Mouse (Mus musculus): ENCODE measurements around the gene Mb21d2. TPM values are rescaled to one million over a fixed set of nuclear protein-coding genes. Genes with fewer than 3 reads are reported as not detected.
A peak's percentile ranks its signal among the peaks of the same experiment; 100 is the strongest.

The Mb21d2 gene
- polyA plus RNA-seq (2012; ENCODE audit: insufficient read depth, low replicate concordance) = not detected in 2 replicates

DNA sequence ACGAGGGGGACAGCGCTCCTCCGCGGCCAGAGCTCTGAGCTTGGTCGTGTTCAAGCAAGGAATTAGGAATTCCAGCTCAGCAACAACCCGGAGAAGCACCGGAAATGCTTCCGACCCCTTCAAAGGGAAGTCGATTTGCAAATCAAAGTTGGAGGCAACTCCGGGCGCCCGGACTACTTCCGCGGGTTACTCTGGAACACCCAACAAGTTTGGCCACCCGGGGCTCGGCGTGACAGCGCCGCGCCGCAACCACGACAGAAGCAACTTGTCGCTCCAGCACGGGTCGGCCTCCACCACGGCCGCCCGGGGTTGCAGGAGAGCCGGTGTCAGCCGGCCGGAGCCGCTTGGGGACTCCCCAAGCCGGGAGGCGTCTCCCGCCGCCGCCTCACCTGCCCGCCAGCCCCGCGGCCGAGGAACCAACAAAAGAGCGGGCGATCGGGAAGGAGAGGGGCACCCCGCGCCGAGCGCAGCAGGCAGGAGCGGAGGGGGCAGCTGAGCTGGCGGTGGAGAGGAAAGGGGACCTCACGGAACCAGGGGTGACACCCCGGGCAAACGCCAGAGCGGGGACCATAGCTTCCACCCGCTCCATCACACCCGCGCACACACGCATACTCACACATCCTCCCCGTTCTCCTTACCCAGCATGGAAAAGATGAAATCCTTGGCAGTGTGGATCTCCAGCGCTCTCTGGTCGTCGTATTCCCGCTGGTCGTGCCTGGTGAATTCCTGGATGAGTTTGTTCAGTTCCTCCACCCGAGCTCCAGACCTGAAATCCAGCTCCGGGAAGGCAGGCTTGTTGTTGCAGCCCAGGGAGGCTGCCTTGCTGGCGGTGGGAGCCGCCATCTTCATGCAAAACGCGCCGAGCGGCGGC, at the start of gene Mb21d2:
Gene Mb21d2, minus strand, starts transcription at position 859 of the 871 bp plus-strand sequence.
- Histone ChIP-seq H3K36me3 (replicated peaks; ENCODE audit: low read length) (no peaks in the 10 kb centered on the region), H3K27me3 (replicated peaks) (peaks cover 61% of the 10 kb centered on the region), H3K4me3 (replicated peaks) (peak within 1 kb of the TSS; percentile 91), H3K9me3 (peaks cover 15% of the 10 kb centered on the region), H3K4me1 (peaks cover 16% of the 10 kb centered on the region)
- TF ChIP-seq GATA1 (IDR thresholded peaks at IDR 0.05; ENCODE audit: borderline replicate concordance, low read length) = no peak
- no peak for TF ChIP-seq FLI1 (IDR thresholded peaks at IDR 0.05; ENCODE audit: low read length)

DNA sequence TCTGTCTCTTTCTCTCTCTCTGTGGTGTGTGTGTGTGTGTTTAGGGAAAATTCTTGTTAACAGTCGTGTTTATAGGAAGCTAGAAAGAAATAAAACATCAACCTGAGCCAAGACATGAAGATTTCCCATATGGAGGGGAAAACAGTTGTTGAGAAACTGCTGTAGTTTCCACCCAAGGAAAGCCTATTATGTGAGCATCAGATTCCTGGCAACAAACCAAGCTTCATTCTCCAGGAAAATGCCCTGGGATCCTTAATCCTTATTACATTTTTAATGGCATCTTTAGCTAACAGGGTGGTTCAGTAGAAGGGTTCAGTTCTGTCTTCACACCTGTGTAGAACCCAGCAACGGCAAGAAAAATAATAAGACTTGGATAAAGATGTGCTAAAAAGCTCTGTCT, 36.8 kb upstream of the Mb21d2 start:
- H3K27me3 ChIP-seq (replicated peaks) = no peaks in the 10 kb centered on the region
- no peaks in the 10 kb centered on the region for H3K4me1 ChIP-seq
- no peak for TF ChIP-seq FLI1 (IDR thresholded peaks at IDR 0.05; ENCODE audit: low read length)
- TF ChIP-seq GATA1 (IDR thresholded peaks at IDR 0.05; ENCODE audit: borderline replicate concordance, low read length) = no peak
- H3K4me3 ChIP-seq (replicated peaks) = no peak overlapping the region
- H3K9me3 ChIP-seq = 0 out of 2 replicates have a peak, but pooled peaks cover 5% of the 10 kb centered on the region
- no peaks in the 10 kb centered on the region for H3K36me3 ChIP-seq (replicated peaks; ENCODE audit: low read length)

DNA sequence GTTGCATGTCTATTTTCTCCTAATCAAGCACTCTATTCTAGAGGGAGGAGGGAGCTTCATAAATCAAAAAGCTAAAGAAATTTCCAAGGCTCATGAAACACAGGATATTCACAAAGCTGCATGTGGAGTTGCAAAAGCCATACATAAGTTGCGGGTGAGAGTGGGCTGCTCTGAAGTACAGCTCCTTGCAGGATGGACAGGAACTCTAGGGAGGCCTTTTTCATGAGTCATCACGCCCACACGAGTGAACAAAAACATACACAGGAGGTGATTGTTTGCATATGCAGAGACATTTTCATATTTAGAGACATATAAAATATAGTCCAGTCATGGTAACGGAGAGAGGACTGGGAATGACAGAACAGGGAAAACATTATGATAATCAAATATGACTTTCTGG, 34.6 kb upstream of the Mb21d2 start:
- no peaks in the 10 kb centered on the region for H3K27me3 ChIP-seq (replicated peaks)
- TF ChIP-seq GATA1 (IDR thresholded peaks at IDR 0.05; ENCODE audit: borderline replicate concordance, low read length) (no peak), FLI1 (IDR thresholded peaks at IDR 0.05; ENCODE audit: low read length) (no peak)
- H3K36me3 ChIP-seq (replicated peaks; ENCODE audit: low read length) = no peaks in the 10 kb centered on the region
- H3K9me3 ChIP-seq = 0 out of 2 replicates have a peak, but pooled peaks cover 5% of the 10 kb centered on the region
- H3K4me3 ChIP-seq (replicated peaks) = no peak overlapping the region
- H3K4me1 ChIP-seq = no peaks in the 10 kb centered on the region

DNA sequence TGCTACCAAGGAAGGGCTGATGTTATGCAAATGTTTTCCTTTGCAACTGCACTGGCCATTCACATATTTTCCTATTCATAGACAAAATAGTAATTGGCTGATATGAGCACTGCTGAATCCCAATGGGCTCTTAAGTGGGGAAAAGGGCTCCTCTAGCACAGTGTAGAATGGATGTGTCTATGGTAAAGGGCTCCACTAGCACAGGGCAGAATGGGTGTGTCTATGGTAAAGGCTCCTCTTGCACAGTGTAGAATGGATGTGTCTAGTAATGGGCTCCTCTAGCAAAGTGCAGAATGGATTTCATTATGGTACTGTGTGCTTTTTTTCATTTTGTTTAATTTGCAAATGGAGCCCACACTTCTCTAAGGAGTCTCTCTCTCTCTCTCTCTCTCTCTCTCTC, 33.5 kb upstream of the Mb21d2 start:
- TF ChIP-seq GATA1 (IDR thresholded peaks at IDR 0.05; ENCODE audit: borderline replicate concordance, low read length) (no peak), FLI1 (IDR thresholded peaks at IDR 0.05; ENCODE audit: low read length) (no peak)
- Histone ChIP-seq H3K9me3 (peaks cover 8% of the 10 kb centered on the region), H3K4me3 (replicated peaks) (no peak overlapping the region), H3K36me3 (replicated peaks; ENCODE audit: low read length) (no peaks in the 10 kb centered on the region), H3K27me3 (replicated peaks) (no peaks in the 10 kb centered on the region), H3K4me1 (no peaks in the 10 kb centered on the region)

DNA sequence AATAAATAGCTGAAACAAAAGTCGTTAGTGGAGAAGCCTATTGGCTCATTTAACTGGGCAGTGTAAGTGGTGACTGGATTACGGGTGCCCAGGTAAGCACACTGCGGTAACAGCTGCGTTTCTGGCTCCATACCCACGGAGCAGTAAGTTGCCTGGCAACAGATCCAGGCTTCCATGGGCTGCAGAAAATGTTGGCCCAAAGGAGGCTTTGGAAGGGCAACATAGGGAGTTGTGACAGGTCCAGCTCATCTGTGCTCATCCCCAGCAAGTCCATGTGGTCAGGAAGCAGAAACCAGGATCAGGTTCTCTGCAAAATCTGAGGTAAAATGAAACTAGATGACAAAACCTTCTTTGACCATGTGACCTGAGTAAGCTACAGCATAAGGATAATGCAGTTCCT, 20.3 kb upstream of the Mb21d2 start:
- H3K4me1 ChIP-seq = no peaks in the 10 kb centered on the region
- no peak for TF ChIP-seq FLI1 (IDR thresholded peaks at IDR 0.05; ENCODE audit: low read length)
- no peak for TF ChIP-seq GATA1 (IDR thresholded peaks at IDR 0.05; ENCODE audit: borderline replicate concordance, low read length)
- peaks cover 14% of the 10 kb centered on the region for H3K9me3 ChIP-seq
- no peaks in the 10 kb centered on the region for H3K36me3 ChIP-seq (replicated peaks; ENCODE audit: low read length)
- H3K4me3 ChIP-seq (replicated peaks) = no peak overlapping the region
- no peaks in the 10 kb centered on the region for H3K27me3 ChIP-seq (replicated peaks)

DNA sequence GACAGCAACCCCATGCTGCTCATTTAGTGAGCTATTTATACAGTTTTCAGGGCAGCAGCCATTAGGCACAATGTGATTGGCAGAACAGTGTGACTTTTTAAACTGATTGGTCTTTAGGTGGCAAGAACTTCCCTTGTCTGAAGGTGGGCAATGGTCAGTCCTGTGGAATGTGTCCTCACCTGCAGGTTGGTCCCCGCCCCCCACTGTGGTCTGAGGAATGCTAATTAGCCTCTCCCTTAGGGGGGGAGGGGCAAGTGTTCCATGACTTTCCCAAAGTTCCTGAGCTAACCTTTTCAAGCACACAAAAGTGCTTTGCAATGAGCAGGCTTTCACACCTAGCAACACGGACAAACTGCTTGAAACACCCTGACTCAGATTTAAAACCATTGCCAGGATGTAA, 13.8 kb upstream of the Mb21d2 start:
- Histone ChIP-seq H3K9me3 (peaks cover 14% of the 10 kb centered on the region), H3K27me3 (replicated peaks) (no peaks in the 10 kb centered on the region), H3K4me1 (no peaks in the 10 kb centered on the region), H3K4me3 (replicated peaks) (no peak overlapping the region), H3K36me3 (replicated peaks; ENCODE audit: low read length) (no peaks in the 10 kb centered on the region)
- TF ChIP-seq FLI1 (IDR thresholded peaks at IDR 0.05; ENCODE audit: low read length) = no peak
- TF ChIP-seq GATA1 (IDR thresholded peaks at IDR 0.05; ENCODE audit: borderline replicate concordance, low read length) = no peak

DNA sequence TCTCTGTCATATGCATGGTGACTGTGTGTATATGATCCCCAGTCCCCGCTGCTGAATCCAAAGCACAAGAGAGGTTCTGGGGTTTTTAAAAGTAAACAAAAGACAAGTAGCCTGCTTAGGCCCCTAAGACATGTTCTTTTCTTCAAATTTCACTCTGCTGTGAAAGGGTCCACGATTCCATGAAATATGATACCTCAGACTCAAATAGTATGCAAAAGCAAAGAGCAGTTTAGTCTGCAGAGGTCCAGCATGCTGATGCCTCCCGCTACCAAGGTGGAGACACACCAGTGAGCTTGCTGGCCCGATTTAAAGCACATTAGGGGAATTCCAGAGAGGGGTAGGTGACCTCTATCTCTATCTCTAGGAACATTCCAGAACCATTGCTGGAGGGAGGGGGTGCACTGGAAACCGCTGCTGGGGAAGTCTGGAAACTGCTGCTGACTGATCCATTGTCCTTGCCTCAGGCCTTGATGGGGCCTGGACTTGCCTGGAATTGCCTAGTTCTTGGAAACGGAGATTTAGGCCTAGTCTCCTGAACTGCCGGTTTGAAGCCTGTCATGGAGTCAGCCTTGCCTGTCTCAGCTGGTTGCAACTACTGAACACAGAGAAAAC, 6.8 kb upstream of the Mb21d2 start:
- Histone ChIP-seq H3K36me3 (replicated peaks; ENCODE audit: low read length) (no peaks in the 10 kb centered on the region), H3K9me3 (peaks cover under 1% of the 10 kb centered on the region; the same call in 1 of the 2 replicates), H3K4me1 (no peaks in the 10 kb centered on the region), H3K4me3 (replicated peaks) (no peak overlapping the region), H3K27me3 (replicated peaks) (peaks cover 7% of the 10 kb centered on the region)
- TF ChIP-seq FLI1 (IDR thresholded peaks at IDR 0.05; ENCODE audit: low read length) (no peak), GATA1 (IDR thresholded peaks at IDR 0.05; ENCODE audit: borderline replicate concordance, low read length) (no peak)

DNA sequence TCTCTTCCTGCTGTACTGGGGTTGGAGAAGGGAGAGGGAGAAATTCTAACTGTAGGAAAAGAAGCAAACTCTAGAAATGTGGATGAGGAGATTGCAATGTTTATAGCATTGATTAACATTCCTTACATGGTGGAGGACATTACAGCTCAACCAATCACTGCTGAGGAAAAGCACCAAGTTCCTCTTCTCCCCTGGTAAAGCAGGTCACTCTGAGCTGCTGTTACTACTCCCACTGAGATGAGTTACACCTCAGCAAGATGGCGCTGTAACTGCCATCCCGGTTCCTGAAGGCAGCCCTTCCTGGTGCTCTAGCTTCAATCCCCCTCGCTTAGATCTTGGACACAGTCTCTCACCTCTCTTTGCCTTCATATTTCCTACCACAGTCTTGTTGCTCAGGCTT, 6.2 kb upstream of the Mb21d2 start:
- no peak overlapping the region for H3K4me3 ChIP-seq (replicated peaks)
- H3K36me3 ChIP-seq (replicated peaks; ENCODE audit: low read length) = no peaks in the 10 kb centered on the region
- H3K4me1 ChIP-seq = no peaks in the 10 kb centered on the region
- peaks cover 13% of the 10 kb centered on the region for H3K27me3 ChIP-seq (replicated peaks)
- TF ChIP-seq FLI1 (IDR thresholded peaks at IDR 0.05; ENCODE audit: low read length) (no peak), GATA1 (IDR thresholded peaks at IDR 0.05; ENCODE audit: borderline replicate concordance, low read length) (no peak)
- peaks cover 5% of the 10 kb centered on the region; the same call in 1 of the 2 replicates for H3K9me3 ChIP-seq

DNA sequence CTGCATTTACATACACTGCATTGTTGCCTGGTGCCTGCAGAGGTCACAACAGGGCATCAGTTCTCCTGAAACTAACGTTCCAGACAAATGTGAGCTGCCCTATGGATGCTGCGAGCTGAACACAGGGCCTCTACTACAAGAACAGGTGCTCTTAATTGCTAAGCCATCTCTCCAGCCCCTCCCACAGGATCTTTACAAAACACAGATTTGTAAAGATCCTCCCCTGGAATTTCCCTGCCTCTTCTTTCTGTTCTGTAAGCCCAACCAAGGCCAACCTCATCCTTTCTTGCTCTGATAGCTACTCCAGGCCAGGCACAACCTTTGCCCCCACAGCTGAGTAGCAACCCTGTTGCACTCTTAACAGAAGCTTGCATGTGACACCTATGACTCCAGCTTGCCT, 1.7 kb upstream of the Mb21d2 start:
- H3K4me1 ChIP-seq = peaks cover 16% of the 10 kb centered on the region
- TF ChIP-seq FLI1 (IDR thresholded peaks at IDR 0.05; ENCODE audit: low read length) = no peak
- no peak for TF ChIP-seq GATA1 (IDR thresholded peaks at IDR 0.05; ENCODE audit: borderline replicate concordance, low read length)
- H3K27me3 ChIP-seq (replicated peaks) = peaks cover 54% of the 10 kb centered on the region
- H3K9me3 ChIP-seq = peaks cover 15% of the 10 kb centered on the region
- no peak overlapping the region for H3K4me3 ChIP-seq (replicated peaks)
- no peaks in the 10 kb centered on the region for H3K36me3 ChIP-seq (replicated peaks; ENCODE audit: low read length)

DNA sequence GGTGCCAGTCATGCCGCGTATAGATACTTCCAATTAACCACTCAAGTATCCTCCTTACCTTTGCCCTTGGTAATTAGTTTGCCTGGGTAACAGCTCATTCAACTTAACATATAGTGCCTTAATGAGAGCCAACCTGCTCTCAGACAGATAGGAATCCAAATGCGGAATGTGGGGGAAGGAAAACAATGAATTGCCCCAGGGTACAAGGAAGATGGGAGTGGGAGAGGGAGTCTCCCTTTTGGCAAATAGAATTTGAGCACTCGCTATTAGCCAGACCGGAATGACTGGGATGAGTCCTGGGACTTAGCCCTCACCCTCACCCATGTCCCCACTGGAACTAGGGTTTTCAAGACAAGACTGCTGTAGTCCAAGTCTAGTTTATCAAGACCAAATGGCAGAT, 953 bp upstream of the Mb21d2 start:
- Histone ChIP-seq H3K9me3 (peaks cover 15% of the 10 kb centered on the region), H3K27me3 (replicated peaks) (peaks cover 58% of the 10 kb centered on the region), H3K4me3 (replicated peaks) (peak overlapping the region; percentile 91), H3K36me3 (replicated peaks; ENCODE audit: low read length) (no peaks in the 10 kb centered on the region), H3K4me1 (peaks cover 16% of the 10 kb centered on the region)
- TF ChIP-seq FLI1 (IDR thresholded peaks at IDR 0.05; ENCODE audit: low read length) = no peak
- no peak for TF ChIP-seq GATA1 (IDR thresholded peaks at IDR 0.05; ENCODE audit: borderline replicate concordance, low read length)
